Mouse (Mus musculus) CH12.LX (cell line): Measurements from ENCODE around the gene Plcb3.

Experiments used
- CTCF ChIP-seq, 2 experiments: IDR thresholded peaks in 1 of 2; conservative IDR thresholded peaks in 1 of 2; 2 replicates each; pipeline ENCODE4 v1.5.1; 2011 to 2012; ENCODE audit warnings: low read depth in 2 of 2, low read length in 2 of 2, improper control_type of control experiment in 1 of 2, inconsistent platforms in 1 of 2, mild to moderate bottlenecking in 1 of 2, moderate library complexity in 1 of 2
- NELFE ChIP-seq: IDR thresholded peaks from 2 replicates; pipeline ENCODE4 v1.6.1; 2011; ENCODE audit warnings: low read depth, low read length, improper control_type of control experiment
- POLR2A ChIP-seq: IDR thresholded peaks from 2 replicates; pipeline ENCODE4 v1.6.1; 2011; ENCODE audit warnings: low read depth, mild to moderate bottlenecking, improper control_type of control experiment, low read length

DNA sequence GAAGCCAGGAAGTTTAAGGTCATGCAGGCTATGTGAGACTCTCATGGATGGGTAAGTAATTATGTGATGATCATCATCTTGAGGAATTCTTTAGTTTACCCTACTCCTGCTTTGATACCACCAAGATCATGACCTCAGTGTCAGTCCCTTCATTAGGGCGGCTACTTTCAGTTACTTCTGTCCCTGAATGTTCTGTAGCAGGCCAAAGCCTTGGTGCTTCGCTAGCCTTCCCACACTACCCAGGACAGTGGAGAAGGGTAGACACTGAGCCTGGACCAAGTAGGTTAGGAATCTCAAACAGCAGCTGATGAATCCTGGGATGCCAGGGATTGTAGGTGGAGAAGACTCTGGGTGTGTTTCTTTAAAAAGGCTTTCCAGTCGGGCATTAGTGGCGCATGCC lies 5.2 kb upstream of the Plcb3 start:
- TF ChIP-seq POLR2A (no peak), NELFE (no peak), CTCF (conservative IDR thresholded peaks at IDR 0.05 in 1 of 2, IDR thresholded peaks at IDR 0.05 in 1 of 2; ENCODE audit: low read depth in 2 of 2, low read length in 2 of 2) (no peak)
